Mouse (Mus musculus) MEL (cell line): ENCODE results near the gene Mcl1. TPM values are rescaled to one million over a fixed set of nuclear protein-coding genes. Genes with fewer than 3 reads are reported as not detected.

Source experiments
- DNase-seq: peaks from one replicate; pipeline ENCODE4 v3.0.0; 2011; ENCODE audit warnings: low read depth, low spot score
- H3K27ac ChIP-seq: 2 replicates; pipeline ENCODE4 v1.5.1; 2012; ENCODE audit warnings: low read depth, mild to moderate bottlenecking, control low read depth, low read length, moderate library complexity; ENCODE audit not compliant: control insufficient read depth
- H3K27me3 ChIP-seq, 2 experiments: fragments of 150-350 bp in 1 of 2; sonication (generic) in 1 of 2; 2 replicates each; pipeline ENCODE4 v1.6.1; 2012; ENCODE audit warnings: low read length in 2 of 2, mild to moderate bottlenecking in 2 of 2, improper control_type of control experiment in 1 of 2, moderate library complexity in 1 of 2; ENCODE audit not compliant: insufficient read depth in 2 of 2, control insufficient read depth in 1 of 2
- H3K36me3 ChIP-seq, 2 experiments: 2 replicates each; pipeline ENCODE4 v1.6.1; 2012 to 2014; ENCODE audit warnings: low read length in 2 of 2, improper control_type of control experiment in 1 of 2, inconsistent platforms in 1 of 2, mild to moderate bottlenecking in 1 of 2; ENCODE audit not compliant: insufficient read depth in 2 of 2, control insufficient read depth in 1 of 2
- H3K4me1 ChIP-seq, 2 experiments: fragments of 150-350 bp in 1 of 2; sonication (generic) in 1 of 2; 2 replicates each; pipeline ENCODE4 v1.6.1; 2012; ENCODE audit warnings: low read length in 2 of 2, improper control_type of control experiment in 1 of 2, mild to moderate bottlenecking in 1 of 2; ENCODE audit not compliant: insufficient read depth in 2 of 2, control insufficient read depth in 1 of 2
- H3K4me3 ChIP-seq, 2 experiments: fragments of 150-350 bp in 1 of 2; sonication (generic) in 1 of 2; 2 replicates each; pipeline ENCODE4 v1.5.1; 2012; ENCODE audit warnings: low read depth in 2 of 2, low read length in 2 of 2, mild to moderate bottlenecking in 2 of 2, moderate library complexity in 2 of 2, control low read depth in 1 of 2, improper control_type of control experiment in 1 of 2; ENCODE audit not compliant: control insufficient read depth in 1 of 2, insufficient read depth in 1 of 2
- H3K79me2 ChIP-seq: 2 replicates; pipeline ENCODE4 v1.6.1; 2012; ENCODE audit warnings: mild to moderate bottlenecking, low read length, moderate library complexity; ENCODE audit not compliant: control insufficient read depth, poor library complexity, insufficient read depth
- H3K9ac ChIP-seq: 2 replicates; pipeline ENCODE4 v1.6.1; 2012; ENCODE audit warnings: low read depth, mild to moderate bottlenecking, control low read depth, low read length, moderate library complexity; ENCODE audit not compliant: control insufficient read depth, poor library complexity, severe bottlenecking
- H3K9me3 ChIP-seq: fragments of 150-350 bp; sonication (generic); replicated peaks from 2 replicates; pipeline ENCODE4 v1.6.1; 2012; ENCODE audit warnings: mild to moderate bottlenecking, low read length, improper control_type of control experiment, moderate library complexity; ENCODE audit not compliant: insufficient read depth
- BHLHE40 ChIP-seq: IDR thresholded peaks from 2 replicates; pipeline ENCODE4 v1.6.1; 2012; ENCODE audit warnings: low read depth, mild to moderate bottlenecking, inconsistent platforms, low read length, improper control_type of control experiment, borderline replicate concordance
- CHD1 ChIP-seq: IDR thresholded peaks from 2 replicates; pipeline ENCODE4 v1.6.1; 2012; ENCODE audit warnings: low read depth, mild to moderate bottlenecking, inconsistent platforms, low read length, improper control_type of control experiment
- CHD2 ChIP-seq: IDR thresholded peaks from 2 replicates; pipeline ENCODE4 v1.6.1; 2011; ENCODE audit warnings: low read length, improper control_type of control experiment
- ETS1 ChIP-seq: IDR thresholded peaks from 2 replicates; pipeline ENCODE4 v1.6.1; 2012; ENCODE audit warnings: low read depth, mild to moderate bottlenecking, inconsistent platforms, low read length, improper control_type of control experiment, moderate library complexity
- GABPA ChIP-seq: IDR thresholded peaks from 2 replicates; pipeline ENCODE4 v1.6.1; 2012; ENCODE audit warnings: low read depth, mild to moderate bottlenecking, inconsistent platforms, low read length, improper control_type of control experiment, moderate library complexity
- HCFC1 ChIP-seq: IDR thresholded peaks from 2 replicates; pipeline ENCODE4 v1.6.1; 2012; ENCODE audit warnings: low read depth, mild to moderate bottlenecking, inconsistent platforms, low read length, improper control_type of control experiment, moderate library complexity
- MAX ChIP-seq: IDR thresholded peaks from 2 replicates; pipeline ENCODE4 v1.6.1; 2011; ENCODE audit warnings: low read length, improper control_type of control experiment
- MEF2A ChIP-seq: IDR thresholded peaks from 2 replicates; pipeline ENCODE4 v1.6.1; 2014; ENCODE audit warnings: low read depth, mild to moderate bottlenecking, inconsistent platforms, low read length, improper control_type of control experiment; ENCODE audit not compliant: poor library complexity, insufficient replicate concordance, severe bottlenecking; ENCODE audit errors: extremely low read depth
- MXI1 ChIP-seq: IDR thresholded peaks from 2 replicates; pipeline ENCODE4 v1.6.1; 2011; ENCODE audit warnings: mild to moderate bottlenecking, low read depth, low read length, improper control_type of control experiment
- POLR2AphosphoS5 ChIP-seq: IDR thresholded peaks from 2 replicates; pipeline ENCODE4 v1.6.1; 2012; ENCODE audit warnings: low read depth, borderline replicate concordance, mild to moderate bottlenecking, inconsistent platforms, low read length, moderate library complexity, mixed read lengths
- RCOR1 ChIP-seq: IDR thresholded peaks from 2 replicates; pipeline ENCODE4 v1.6.1; 2012; ENCODE audit warnings: low read depth, mild to moderate bottlenecking, inconsistent platforms, low read length, improper control_type of control experiment
- SMC3 ChIP-seq: IDR thresholded peaks from 2 replicates; pipeline ENCODE4 v1.6.1; 2011; ENCODE audit warnings: low read depth, low read length, improper control_type of control experiment
- TBP ChIP-seq: IDR thresholded peaks from 2 replicates; pipeline ENCODE4 v1.8.0; 2011; ENCODE audit warnings: low read depth, low read length, improper control_type of control experiment
- USF2 ChIP-seq, 2 experiments: IDR thresholded peaks; 2 replicates each; pipeline ENCODE4 v1.6.1; 2011 to 2012; ENCODE audit warnings: improper control_type of control experiment in 2 of 2, low read length in 2 of 2, borderline replicate concordance in 1 of 2, inconsistent platforms in 1 of 2, low read depth in 1 of 2, mild to moderate bottlenecking in 1 of 2; ENCODE audit not compliant: insufficient read depth in 1 of 2
- ZC3H11A ChIP-seq: IDR thresholded peaks from 2 replicates; pipeline ENCODE4 v1.6.1; 2012; ENCODE audit warnings: low read depth, mild to moderate bottlenecking, inconsistent platforms, low read length, improper control_type of control experiment
- ZMIZ1 ChIP-seq: IDR thresholded peaks from 2 replicates; pipeline ENCODE4 v1.6.1; 2012; ENCODE audit warnings: low read depth, mild to moderate bottlenecking, inconsistent platforms, low read length, improper control_type of control experiment, moderate library complexity
- ZNF384 ChIP-seq: IDR thresholded peaks from 2 replicates; pipeline ENCODE4 v1.6.1; 2012; ENCODE audit warnings: low read depth, mild to moderate bottlenecking, inconsistent platforms, low read length, improper control_type of control experiment
- polyA plus RNA-seq, 2 experiments: library from polyadenylated mRNA; stranded (reverse) in 1 of 2; unstranded in 1 of 2; fragments of >175 nt in 1 of 2; fragments of >200 nt in 1 of 2; gene quantifications; 2 replicates each; pipeline versions ENCODE4 v1.2.1 to v1.2.4; 2012; ENCODE audit warnings: low replicate concordance in 2 of 2, low read depth in 1 of 2; ENCODE audit not compliant: insufficient read length in 2 of 2, insufficient read depth in 1 of 2, missing spikeins in 1 of 2
- total RNA-seq: library from RNA; depleted of rRNA; stranded (reverse); fragments of 300-350 nt; gene quantifications from 2 replicates; pipeline ENCODE4 v1.2.3, GENCODE M21; 2012

Mcl1 gene
- total and polyA plus RNA-seq, 3 experiments, result 142 to 211 (median 156) TPM

GRCm38 (mm10) chr3:95663969-95664608 is 5.5 kb downstream of the Mcl1 start:
- no peak overlapping the region for H3K4me3 ChIP-seq
- no peaks in the 10 kb centered on the region for H3K9me3 ChIP-seq
- H3K4me1 ChIP-seq, result peaks cover 45 to 55% of the 10 kb centered on the region in 2 experiments
- peak; percentile 68 for DNase-seq
- H3K27ac ChIP-seq, result peak overlapping the region; percentile 3; the same call in 1 of the 2 replicates
- TF ChIP-seq MAX (no peak), GABPA (no peak), POLR2AphosphoS5 (0 out of 2 replicates have a peak, but pooled peaks have one; percentile 69), MXI1 (no peak), ZC3H11A (no peak), CHD1 (no peak), TBP (no peak), SMC3 (no peak)
- H3K79me2 ChIP-seq, result peaks cover 80% of the 10 kb centered on the region
- H3K27me3 ChIP-seq, result no peaks in the 10 kb centered on the region
- no peak overlapping the region for H3K9ac ChIP-seq
- peaks cover 46 to 69% of the 10 kb centered on the region in 2 experiments for H3K36me3 ChIP-seq

- Histone ChIP-seq H3K36me3 (peaks cover 44 to 69% of the 10 kb centered on the region in 2 experiments), H3K27me3 (no peaks in the 10 kb centered on the region), H3K27ac (peak overlapping the region; percentile 39), H3K4me3 (no peak overlapping the region), H3K9ac (peak overlapping the region; percentile 4; the same call in 1 of the 2 replicates), H3K79me2 (peaks cover 78% of the 10 kb centered on the region), H3K9me3 (no peaks in the 10 kb centered on the region), H3K4me1 (peaks cover 45 to 55% of the 10 kb centered on the region in 2 experiments)
- TF ChIP-seq ETS1 (no peak), ZC3H11A (no peak), MEF2A (no peak), ZNF384 (no peak), HCFC1 (no peak), BHLHE40 (no peak), CHD2 (no peak), RCOR1 (no peak), ZMIZ1 (no peak), USF2 (IDR thresholded peaks at IDR 0.05; ENCODE audit: borderline replicate concordance in 1 of 2, insufficient read depth in 1 of 2, low read depth in 1 of 2, low read length in 2 of 2) (no peak), SMC3 (no peak)
- DNase-seq, result peak; percentile 83
These were observed 6.4 kb downstream of the Mcl1 start for GRCm38 (mm10) chr3:95664940-95665352.
